Mouse (Mus musculus) liver, embryonic 14.5 days (tissue): ENCODE measurements around the gene Srbd1. TPM values are rescaled to one million over a fixed set of nuclear protein-coding genes. Genes with fewer than 3 reads are reported as not detected.

Experiments
- ATAC-seq: fragments of 200-750 bp; cut with Nextera tagmentation; 2 replicates; pipeline ENCODE4 v1.8.0; 2017; ENCODE audit warnings: moderate number of reproducible peaks, mild to moderate bottlenecking, moderate library complexity; ENCODE audit not compliant: insufficient read depth
- DNase-seq, 3 experiments: peaks; one replicate each; pipeline ENCODE4 v3.0.0-alpha.2; 2012 to 2013; ENCODE audit warnings: low read depth in 3 of 3, low spot score in 3 of 3
- H3K27ac ChIP-seq: fragments of 300-500 bp; sonication (generic); 2 replicates; pipeline ENCODE4 v1.5.1; 2014; ENCODE audit warnings: moderate library complexity, mild to moderate bottlenecking, control low read depth, inconsistent platforms
- H3K27me3 ChIP-seq: fragments of 300-500 bp; sonication (generic); 2 replicates; pipeline ENCODE4 v1.6.1; 2014; ENCODE audit warnings: mild to moderate bottlenecking, low read length, moderate library complexity; ENCODE audit not compliant: control insufficient read depth, insufficient read depth
- H3K36me3 ChIP-seq: fragments of 300-500 bp; sonication (generic); replicated peaks from 2 replicates; pipeline ENCODE4 v1.6.1; 2014; ENCODE audit warnings: low read depth; ENCODE audit not compliant: control insufficient read depth, insufficient read depth
- H3K4me1 ChIP-seq, 2 experiments: fragments of 200-500 bp in 1 of 2; fragments of 300-500 bp in 1 of 2; sonication (generic) in 1 of 2; replicated peaks; 2 replicates each; pipeline ENCODE4 v1.6.1; 2012 to 2014; ENCODE audit warnings: antibody characterized with exemption in 1 of 2, inconsistent platforms in 1 of 2, low read length in 1 of 2; ENCODE audit not compliant: control insufficient read depth in 2 of 2, insufficient read depth in 2 of 2
- H3K4me2 ChIP-seq: fragments of 300-500 bp; sonication (generic); 2 replicates; pipeline ENCODE4 v1.6.1; 2014; ENCODE audit warnings: low read depth, mild to moderate bottlenecking, control low read depth, moderate library complexity
- H3K4me3 ChIP-seq, 2 experiments: fragments of 200-500 bp in 1 of 2; fragments of 300-500 bp in 1 of 2; sonication (generic) in 1 of 2; 2 replicates each; pipeline ENCODE4 v1.5.1; 2012 to 2014; ENCODE audit warnings: low read depth in 2 of 2, low read length in 2 of 2, mild to moderate bottlenecking in 2 of 2, control low read depth in 1 of 2, inconsistent platforms in 1 of 2, moderate library complexity in 1 of 2; ENCODE audit not compliant: insufficient read depth in 1 of 2
- H3K9ac ChIP-seq: fragments of 300-500 bp; sonication (generic); replicated peaks from 2 replicates; pipeline ENCODE4 v1.6.1; 2014; ENCODE audit warnings: mild to moderate bottlenecking, control low read depth, moderate library complexity
- H3K9me3 ChIP-seq: fragments of 300-500 bp; sonication (generic); 2 replicates; pipeline ENCODE4 v1.6.1; 2016; ENCODE audit warnings: low read length, mixed read lengths; ENCODE audit not compliant: control insufficient read depth
- CTCF ChIP-seq: IDR thresholded peaks from 2 replicates; pipeline ENCODE4 v1.5.1; 2016; ENCODE audit warnings: antibody characterized with exemption, low read depth, control low read depth
- EP300 ChIP-seq: IDR thresholded peaks from 2 replicates; pipeline ENCODE4 v1.6.1; 2016; ENCODE audit warnings: antibody characterized with exemption, low read depth
- WGBS: fragments of 180-500 bp; shearing (Covaris S2); extraction: QIAGEN DNeasy Blood & Tissue Kit; methylation state at CpG from one replicate; pipeline ENCODE4 v1.1.7; 2014; ENCODE audit not compliant: insufficient replicate concordance; 5-methylcytosine and 5-hydroxymethylcytosine counted together
- polyA plus RNA-seq, 2 experiments: library from polyadenylated mRNA; depleted of rRNA in 1 of 2; stranded (reverse) in 1 of 2; unstranded in 1 of 2; fragments of >200 nt; fragmentation: Nextera tagmentation in 1 of 2; extraction: Ambion mirVana in 1 of 2; gene quantifications; 2 replicates each; pipeline versions ENCODE4 v1.2.1 to v1.2.3; 2012 to 2014

Gene Srbd1
- polyA plus RNA-seq, 2 experiments, result 3.8 to 4.6 TPM

- no peak for ATAC-seq
- DNase-seq, result no peak
- H3K4me2 ChIP-seq, result no peak overlapping the region
- no peak for TF ChIP-seq EP300
- no peak for TF ChIP-seq CTCF
- H3K27ac ChIP-seq, result no peak overlapping the region
- WGBS, result 57% methylated on average over 7 of the region's 7 CpGs
- H3K9me3 ChIP-seq, result no peaks in the 10 kb centered on the region
- H3K27me3 ChIP-seq, result peaks cover 20% of the 10 kb centered on the region
- no peak overlapping the region for H3K9ac ChIP-seq
- H3K36me3 ChIP-seq, result no peaks in the 10 kb centered on the region
- no peak overlapping the region for H3K4me3 ChIP-seq
- no peaks in the 10 kb centered on the region; a peak in 2 of 4 replicates for H3K4me1 ChIP-seq
Measured at GRCm38 (mm10) chr17:86164416-86164815, 19.4 kb upstream of the Srbd1 start.

GRCm38 (mm10) chr17:86162672-86163071, 17.7 kb upstream of the Srbd1 start:
- H3K4me1 ChIP-seq, result no peaks in the 10 kb centered on the region; a peak in 2 of 4 replicates
- no peaks in the 10 kb centered on the region for H3K9me3 ChIP-seq
- no peak overlapping the region for H3K4me2 ChIP-seq
- peaks cover 3% of the 10 kb centered on the region for H3K27me3 ChIP-seq
- no peak overlapping the region for H3K9ac ChIP-seq
- no peaks in the 10 kb centered on the region for H3K36me3 ChIP-seq
- TF ChIP-seq EP300, result no peak
- TF ChIP-seq CTCF, result no peak
- H3K27ac ChIP-seq, result no peak overlapping the region
- ATAC-seq, result no peak
- 60% methylated on average over 15 of the region's 15 CpGs for WGBS
- DNase-seq, result no peak
- no peak overlapping the region for H3K4me3 ChIP-seq

GRCm38 (mm10) chr17:86156999-86157398, 12.0 kb upstream of the Srbd1 start:
- Histone ChIP-seq H3K36me3 (no peaks in the 10 kb centered on the region), H3K4me1 (no peaks in the 10 kb centered on the region), H3K4me3 (no peak overlapping the region), H3K9me3 (no peaks in the 10 kb centered on the region), H3K27ac (no peak overlapping the region), H3K9ac (no peak overlapping the region), H3K27me3 (no peaks in the 10 kb centered on the region), H3K4me2 (no peak overlapping the region)
- no peak for TF ChIP-seq CTCF
- no peak for TF ChIP-seq EP300
- WGBS, result 72% methylated on average over 6 of the region's 6 CpGs
- ATAC-seq, result no peak
- DNase-seq, result no peak

GRCm38 (mm10) chr17:86150867-86151348, 5.9 kb upstream of the Srbd1 start:
- Histone ChIP-seq H3K4me2 (no peak overlapping the region), H3K4me1 (peaks cover 0 to 4% of the 10 kb centered on the region in 2 experiments; a peak in 3 of 4 replicates), H3K4me3 (no peak overlapping the region), H3K36me3 (no peaks in the 10 kb centered on the region), H3K9me3 (no peaks in the 10 kb centered on the region), H3K27ac (no peak overlapping the region), H3K27me3 (no peaks in the 10 kb centered on the region), H3K9ac (no peak overlapping the region)
- 20% methylated on average over 5 of the region's 5 CpGs for WGBS
- peak; percentile 48 to 66 (median 55) for DNase-seq
- TF ChIP-seq EP300 (peak; percentile 47; the same call in 1 of the 2 replicates), CTCF (no peak)
- ATAC-seq, result peak; percentile 86

- no peak for TF ChIP-seq CTCF
- TF ChIP-seq EP300, result no peak
- Histone ChIP-seq H3K4me2 (no peak overlapping the region), H3K27ac (no peak overlapping the region), H3K27me3 (no peaks in the 10 kb centered on the region), H3K4me1 (peaks cover 5 to 11% of the 10 kb centered on the region in 2 experiments), H3K4me3 (no peak overlapping the region), H3K9ac (no peak overlapping the region), H3K36me3 (no peaks in the 10 kb centered on the region), H3K9me3 (no peaks in the 10 kb centered on the region)
- 65% methylated on average over 1 of the region's 1 CpGs for WGBS
- DNase-seq, result no peak
- no peak for ATAC-seq
Measured at GRCm38 (mm10) chr17:86149726-86150125, 4.8 kb upstream of the Srbd1 start.
